Mouse (Mus musculus): ENCODE measurements around the gene Gstm7.
"Not testable (repeated sequence)": the region's sequence is repeated elsewhere in the genome, so short reads cannot be mapped to it uniquely, and the experiment has no call there.

Gstm7 gene

GRCm38 (mm10) chr3:107931670-107932069 lies at the start of gene Gstm7:
TSS of gene Gstm7 (minus strand) at chr3:107931817.
- DNase-seq (ENCODE audit: low spot score) = peak; percentile 96

GRCm38 (mm10) chr3:107981261-107981660 lies 49.6 kb upstream of the Gstm7 start:
- DNase-seq (ENCODE audit: low spot score) = no peak

GRCm38 (mm10) chr3:107977691-107978090 lies 46.1 kb upstream of the Gstm7 start:
- DNase-seq (ENCODE audit: low spot score) = no peak

- DNase-seq (ENCODE audit: low spot score) = no peak
These were observed 42.6 kb upstream of the Gstm7 start for GRCm38 (mm10) chr3:107974237-107974636.

GRCm38 (mm10) chr3:107972070-107972469 lies 40.5 kb upstream of the Gstm7 start:
- DNase-seq (ENCODE audit: low spot score) = no peak

GRCm38 (mm10) chr3:107971101-107971500 lies 39.5 kb upstream of the Gstm7 start:
- not testable (repeated sequence) for DNase-seq (ENCODE audit: low spot score)

GRCm38 (mm10) chr3:107968724-107969395 lies 37.2 kb upstream of the Gstm7 start, which contains the start of gene Gstm3:
TSS of gene Gstm3 (minus strand) at chr3:107969283.
- no peak for DNase-seq (ENCODE audit: low spot score)

- DNase-seq (ENCODE audit: low spot score) = no peak
These were observed 35.0 kb upstream of the Gstm7 start for GRCm38 (mm10) chr3:107966631-107967030.

GRCm38 (mm10) chr3:107965592-107965991 lies 34.0 kb upstream of the Gstm7 start:
- DNase-seq (ENCODE audit: low spot score) = no peak

- DNase-seq (ENCODE audit: low spot score) = no peak
These were observed 33.2 kb upstream of the Gstm7 start for GRCm38 (mm10) chr3:107964656-107965308.

- DNase-seq (ENCODE audit: low spot score) = no peak
These were observed 32.4 kb upstream of the Gstm7 start for GRCm38 (mm10) chr3:107964026-107964425.

- DNase-seq (ENCODE audit: low spot score) = not testable (repeated sequence)
These were observed 23.6 kb upstream of the Gstm7 start for GRCm38 (mm10) chr3:107955260-107955659.

GRCm38 (mm10) chr3:107953906-107954305 lies 22.3 kb upstream of the Gstm7 start:
- DNase-seq (ENCODE audit: low spot score) = no peak

- DNase-seq (ENCODE audit: low spot score) = peak; percentile 82
These were observed 21.7 kb upstream of the Gstm7 start for GRCm38 (mm10) chr3:107953328-107953755.

GRCm38 (mm10) chr3:107950531-107950930 lies 18.9 kb upstream of the Gstm7 start:
- no peak for DNase-seq (ENCODE audit: low spot score)

GRCm38 (mm10) chr3:107949461-107949860 lies 17.8 kb upstream of the Gstm7 start:
- not testable (repeated sequence) for DNase-seq (ENCODE audit: low spot score)

- DNase-seq (ENCODE audit: low spot score) = no peak
These were observed 14.1 kb upstream of the Gstm7 start for GRCm38 (mm10) chr3:107945729-107946128.

GRCm38 (mm10) chr3:107943239-107943990 lies 11.8 kb upstream of the Gstm7 start, which contains the start of gene Gstm6:
TSS of gene Gstm6 (minus strand) at chr3:107943749.
- no peak for DNase-seq (ENCODE audit: low spot score)

- no peak for DNase-seq (ENCODE audit: low spot score)
These were observed 9.6 kb upstream of the Gstm7 start for GRCm38 (mm10) chr3:107941261-107941660.

- no peak for DNase-seq (ENCODE audit: low spot score)
These were observed 8.9 kb upstream of the Gstm7 start for GRCm38 (mm10) chr3:107940524-107940923.

GRCm38 (mm10) chr3:107939830-107940229 lies 8.2 kb upstream of the Gstm7 start:
- no peak for DNase-seq (ENCODE audit: low spot score)

GRCm38 (mm10) chr3:107939403-107939802 lies 7.8 kb upstream of the Gstm7 start:
- peak; percentile 81 for DNase-seq (ENCODE audit: low spot score)

GRCm38 (mm10) chr3:107935888-107936287 lies 4.3 kb upstream of the Gstm7 start:
- no peak for DNase-seq (ENCODE audit: low spot score)

Data from urinary bladder, postnatal 14 days (tissue).